Mouse (Mus musculus) left cerebral cortex, adult 18-20 months (tissue): Measurements from ENCODE around the gene Abca1. TPM values are rescaled to one million over a fixed set of nuclear protein-coding genes. Genes with fewer than 3 reads are reported as not detected.

Experiments
- DNase-seq, 2 experiments: peaks; one replicate each; pipeline ENCODE4 v3.0.0; 2021 to 2022; ENCODE audit warnings: low spot score in 2 of 2, mixed read lengths in 1 of 2
- total RNA-seq, 2 experiments: library from RNA; stranded (reverse); gene quantifications; 2 replicates each; pipeline ENCODE4 v1.2.3; 2021

The Abca1 gene
- total RNA-seq, 2 experiments from 2014 or later, result 13.6 to 14.7 TPM

- no peak for DNase-seq
Observed at GRCm38 (mm10) chr4:53088999-53089398, 70.7 kb downstream of the Abca1 start.

- DNase-seq, result no peak
Observed at GRCm38 (mm10) chr4:53086636-53087035, 73.1 kb downstream of the Abca1 start.

- no peak for DNase-seq
Observed at GRCm38 (mm10) chr4:53085634-53086033, 74.1 kb downstream of the Abca1 start.

DNA sequence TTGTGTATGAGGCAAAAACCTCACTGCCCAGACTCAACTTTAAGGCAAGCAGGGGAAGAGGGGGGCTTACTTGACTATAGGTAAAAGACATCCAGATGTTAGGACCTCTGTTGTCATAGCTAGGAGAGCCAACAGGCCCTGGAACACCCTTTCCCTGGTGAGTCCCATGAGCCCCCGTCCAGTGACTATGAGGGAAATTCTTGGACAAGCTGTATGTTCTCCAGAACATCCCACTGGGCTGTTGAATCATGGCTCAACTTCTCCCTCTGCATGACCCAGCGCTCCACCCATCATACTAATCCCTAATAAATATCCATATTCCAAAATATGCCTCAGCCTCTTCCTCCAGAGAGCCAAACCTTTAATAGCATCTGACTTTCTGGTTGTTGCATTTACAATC lies 76.6 kb downstream of the Abca1 start:
- no peak for DNase-seq

DNA sequence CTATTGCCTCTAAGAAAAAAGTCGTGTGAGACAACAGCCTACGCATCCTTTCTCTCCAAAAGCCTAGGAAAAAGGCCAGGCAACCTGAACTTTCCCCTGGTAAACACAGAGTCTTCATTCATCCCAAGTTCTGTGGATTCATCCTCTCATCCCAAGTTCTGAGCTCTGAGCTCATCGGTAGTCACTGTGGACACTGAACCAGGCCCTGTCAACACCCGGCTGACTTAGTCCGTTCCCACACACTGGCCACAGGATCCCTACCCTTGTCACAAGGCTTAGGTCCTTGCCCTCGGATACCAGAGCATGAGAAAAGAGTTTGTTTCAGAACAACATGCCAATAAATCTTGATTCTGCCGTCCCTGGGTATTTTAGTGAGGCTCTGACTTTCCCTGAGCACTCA lies 77.2 kb downstream of the Abca1 start:
- DNase-seq, result no peak

DNA sequence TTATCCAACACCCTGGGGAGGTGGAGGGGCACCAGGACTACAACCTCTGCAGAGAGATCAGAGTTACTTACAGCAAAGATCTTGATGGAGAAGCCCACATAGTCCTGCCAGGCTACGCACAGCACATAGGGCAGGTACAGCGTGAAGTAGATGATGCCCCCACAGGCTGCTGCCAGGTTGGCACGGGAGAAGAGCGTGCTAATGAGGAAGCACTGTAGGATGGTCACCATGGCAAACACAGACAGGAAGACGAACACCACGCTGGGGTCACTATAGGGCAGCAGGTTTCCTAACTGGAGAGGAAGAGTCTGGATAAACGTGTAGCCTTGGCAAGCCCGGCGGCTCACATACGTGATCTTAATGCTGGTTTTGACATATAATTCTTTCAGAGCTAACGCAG lies 77.8 kb downstream of the Abca1 start:
- no peak for DNase-seq

- no peak for DNase-seq
Observed at GRCm38 (mm10) chr4:53080290-53080689, 79.4 kb downstream of the Abca1 start.

DNA sequence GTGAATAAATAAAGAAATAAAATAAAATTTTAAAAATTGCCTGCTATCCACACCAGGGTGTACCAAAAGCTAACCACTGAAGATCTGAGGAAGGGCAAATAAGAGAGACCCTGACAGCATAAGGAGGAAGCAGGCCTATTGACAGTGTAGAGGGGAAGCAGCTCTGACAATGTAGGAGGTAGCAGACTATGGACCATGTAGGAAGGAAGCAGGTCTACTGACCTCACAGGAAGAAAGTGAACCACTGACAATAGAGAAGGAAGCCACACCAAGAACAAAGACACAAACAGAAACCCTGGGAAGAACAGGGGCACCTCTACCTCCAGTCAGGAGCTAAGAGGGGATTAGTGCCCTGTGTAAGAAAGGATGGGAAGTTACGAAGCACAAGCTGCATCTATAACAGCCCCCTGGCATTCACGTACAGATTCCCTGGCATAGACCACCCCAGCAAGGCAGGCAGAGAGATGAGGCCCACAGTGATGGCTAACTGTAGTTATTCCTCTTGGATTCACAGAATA lies 80.8 kb downstream of the Abca1 start:
- no peak for DNase-seq

- no peak for DNase-seq
Observed at GRCm38 (mm10) chr4:53076788-53077350, 82.8 kb downstream of the Abca1 start.

DNA sequence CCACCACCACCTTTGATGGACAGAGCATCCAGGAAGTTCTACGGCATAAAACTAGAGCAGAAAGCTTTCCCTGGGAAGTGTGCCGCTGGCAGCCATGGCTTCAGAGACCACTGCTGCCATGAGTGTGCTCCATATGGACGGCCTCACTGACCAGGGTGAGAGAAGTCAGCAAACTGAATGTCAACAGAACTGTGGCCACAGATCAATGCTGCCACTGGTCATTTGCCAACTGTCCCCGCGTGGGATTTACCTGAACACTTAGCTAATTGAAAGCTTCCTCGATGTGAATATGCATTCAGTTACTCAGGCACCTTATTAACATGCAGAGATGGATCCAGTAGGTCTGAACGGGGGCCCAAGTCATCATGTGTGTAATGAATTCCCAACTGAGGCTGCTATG lies 86.7 kb downstream of the Abca1 start:
- DNase-seq, result no peak

DNA sequence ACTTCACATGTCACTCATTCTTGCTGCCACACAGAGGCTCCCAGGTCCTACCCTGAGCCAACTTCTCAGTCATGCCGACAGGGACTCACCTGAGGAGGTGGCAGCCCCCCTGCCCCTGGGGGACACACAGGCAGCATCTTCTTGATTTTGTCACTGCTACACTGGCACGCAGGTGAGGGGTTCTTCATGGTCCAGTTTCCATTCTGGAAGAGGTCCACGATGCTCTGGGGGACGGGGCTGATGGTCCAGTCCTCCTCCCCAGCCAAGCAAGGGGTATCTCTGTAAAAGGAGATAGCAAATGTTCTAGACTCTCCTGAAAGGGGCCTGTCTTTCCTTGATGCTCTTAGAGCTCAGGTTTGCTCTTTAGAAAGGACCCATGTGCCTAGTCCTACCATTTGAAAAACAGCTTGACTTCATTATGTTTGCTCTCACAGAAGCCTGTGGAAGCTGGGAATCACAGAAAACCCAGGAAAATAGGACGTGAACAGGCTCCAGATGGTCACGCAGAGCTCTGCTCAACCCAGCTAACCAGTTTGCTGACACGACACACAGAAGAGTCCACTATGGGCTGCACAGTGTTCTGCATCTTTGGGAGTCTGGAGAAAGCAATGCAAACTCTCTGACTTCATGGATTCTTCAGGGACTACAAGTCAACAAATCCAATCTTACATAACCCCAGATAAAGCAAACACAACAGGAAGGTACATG lies 97.2 kb downstream of the Abca1 start:
- no peak for DNase-seq

DNA sequence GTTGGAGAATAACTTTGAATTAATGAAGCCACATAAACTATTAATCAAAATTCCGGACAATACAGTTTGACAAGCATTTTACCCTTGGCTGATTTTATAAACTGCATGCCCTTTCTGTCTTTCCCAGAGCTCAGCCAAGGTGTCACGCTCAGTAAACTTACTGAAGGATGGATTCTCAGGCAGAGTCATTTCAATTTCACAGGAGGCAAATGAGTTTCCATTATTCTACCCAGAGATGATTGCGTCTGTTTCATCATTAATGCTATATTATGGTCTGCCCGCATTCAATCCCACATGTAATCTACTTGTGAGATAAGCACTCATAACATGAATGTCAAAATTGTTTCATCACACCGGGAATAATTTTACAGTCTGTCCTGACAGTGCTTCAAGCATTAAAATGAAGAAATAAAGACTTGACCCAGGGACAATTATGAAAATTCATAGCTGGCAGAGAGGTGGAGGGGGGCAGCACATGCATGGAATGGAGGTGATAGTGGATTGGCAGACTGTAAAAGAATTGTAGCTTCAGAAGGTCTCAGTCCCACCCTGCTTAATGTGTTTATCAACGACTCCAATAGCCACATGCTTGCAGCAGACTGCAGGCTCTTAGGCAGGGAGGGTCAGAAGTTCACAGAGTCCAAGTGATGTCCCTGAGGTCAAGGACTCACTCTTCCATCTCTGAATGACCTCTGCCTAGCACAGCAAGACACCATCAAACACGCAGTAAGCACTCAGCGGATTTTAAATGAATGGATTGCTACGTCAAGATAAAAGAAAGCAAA lies 113.3 kb downstream of the Abca1 start:
- no peak for DNase-seq

DNA sequence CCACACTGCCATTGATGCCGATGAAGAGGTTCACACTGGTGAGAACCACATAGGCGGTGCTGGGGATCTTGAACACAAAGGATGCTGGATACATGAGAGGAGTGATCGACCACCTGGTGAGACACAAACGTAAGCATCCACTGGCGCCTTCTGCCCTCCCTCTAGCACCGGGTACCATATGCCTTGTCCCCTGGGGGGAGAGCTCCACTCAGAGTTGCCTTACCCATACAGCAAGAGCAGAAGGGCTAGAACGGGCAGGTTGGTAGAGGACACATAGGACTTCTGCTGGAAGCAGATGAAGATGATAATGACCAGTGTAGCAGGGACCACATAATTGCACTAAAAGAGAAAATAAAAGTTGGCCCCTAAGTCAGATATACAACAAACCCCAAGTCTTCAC lies 113.9 kb downstream of the Abca1 start:
- no peak for DNase-seq

DNA sequence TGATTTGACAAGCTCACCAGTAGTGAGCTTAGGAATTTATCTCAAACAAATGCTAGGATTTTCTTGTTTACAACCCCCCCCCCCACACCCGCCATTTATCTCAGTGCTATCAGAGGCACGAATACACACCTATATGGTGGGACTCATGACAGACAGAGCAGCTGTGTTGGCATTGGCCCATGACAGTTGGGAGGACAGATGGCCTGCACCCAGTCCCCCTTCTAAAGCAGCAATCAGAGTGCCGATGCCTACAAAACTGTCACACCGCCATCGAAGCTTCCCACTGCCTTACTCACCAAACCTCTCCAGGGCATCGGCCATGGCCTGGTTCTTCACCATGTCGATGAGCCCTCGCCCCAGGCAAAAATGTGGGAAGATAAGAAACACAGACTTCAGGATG lies 115.9 kb downstream of the Abca1 start:
- no peak for DNase-seq

GRCm38 (mm10) chr4:53030326-53030948 lies 129.3 kb downstream of the Abca1 start:
- DNase-seq, result no peak

- DNase-seq, result no peak
Observed at GRCm38 (mm10) chr4:53027811-53028210, 131.9 kb downstream of the Abca1 start.

DNA sequence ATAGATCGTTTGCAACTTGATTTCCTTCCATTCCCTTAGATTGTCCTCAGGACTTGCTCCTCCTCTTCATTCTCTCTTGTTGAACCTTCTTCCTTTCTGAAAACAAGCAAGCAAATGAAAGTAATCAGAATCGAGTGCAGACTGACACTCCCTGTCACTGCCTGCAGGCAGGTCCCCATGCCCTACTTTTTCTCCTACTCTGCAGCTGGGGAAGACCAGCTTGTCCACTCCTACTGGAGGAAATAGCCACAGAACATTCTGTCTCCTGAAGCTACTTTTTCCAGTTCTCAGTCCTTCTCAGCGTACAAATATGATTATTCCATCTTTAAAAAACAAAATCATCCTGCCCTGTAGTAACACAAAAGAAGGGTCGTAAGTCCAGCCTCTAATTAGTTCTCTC lies 135.3 kb downstream of the Abca1 start:
- DNase-seq, result no peak

- DNase-seq, result no peak
Observed at GRCm38 (mm10) chr4:53023189-53023925, 136.3 kb downstream of the Abca1 start.

GRCm38 (mm10) chr4:53018392-53018791 lies 141.3 kb downstream of the Abca1 start:
- no peak for DNase-seq

DNA sequence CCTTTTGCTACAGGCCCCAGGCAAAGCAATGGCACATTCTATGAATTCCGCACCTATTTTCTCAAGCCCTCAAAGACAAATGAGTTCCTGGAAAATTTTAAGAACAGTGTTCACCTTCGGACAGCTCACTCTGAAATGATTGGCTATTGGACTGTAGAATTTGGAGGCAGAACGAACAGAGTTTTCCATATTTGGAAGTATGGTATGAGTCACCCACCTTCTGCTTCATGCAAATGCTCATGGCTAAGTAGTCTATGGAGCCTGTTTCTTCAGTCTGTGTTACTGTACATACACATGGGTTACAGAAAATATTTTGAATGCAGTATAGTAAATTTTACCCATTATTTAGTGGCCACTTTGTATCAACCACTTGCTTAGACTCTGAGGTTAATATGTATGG lies 144.7 kb downstream of the Abca1 start:
- DNase-seq, result no peak

- DNase-seq, result no peak
Observed at GRCm38 (mm10) chr4:53014421-53014820, 145.3 kb downstream of the Abca1 start.
